Mouse (Mus musculus) MEL (cell line): ENCODE results near the gene Pidd1. TPM values are rescaled to one million over a fixed set of nuclear protein-coding genes. Genes with fewer than 3 reads are reported as not detected.

ENCODE experiments used
- DNase-seq: peaks from one replicate; pipeline ENCODE4 v3.0.0; 2011; ENCODE audit warnings: low read depth, low spot score
- H3K27ac ChIP-seq: 2 replicates; pipeline ENCODE4 v1.5.1; 2012; ENCODE audit warnings: low read depth, mild to moderate bottlenecking, control low read depth, low read length, moderate library complexity; ENCODE audit not compliant: control insufficient read depth
- H3K27me3 ChIP-seq, 2 experiments: fragments of 150-350 bp in 1 of 2; sonication (generic) in 1 of 2; 2 replicates each; pipeline ENCODE4 v1.6.1; 2012; ENCODE audit warnings: low read length in 2 of 2, mild to moderate bottlenecking in 2 of 2, improper control_type of control experiment in 1 of 2, moderate library complexity in 1 of 2; ENCODE audit not compliant: insufficient read depth in 2 of 2, control insufficient read depth in 1 of 2
- H3K36me3 ChIP-seq, 2 experiments: 2 replicates each; pipeline ENCODE4 v1.6.1; 2012 to 2014; ENCODE audit warnings: low read length in 2 of 2, improper control_type of control experiment in 1 of 2, inconsistent platforms in 1 of 2, mild to moderate bottlenecking in 1 of 2; ENCODE audit not compliant: insufficient read depth in 2 of 2, control insufficient read depth in 1 of 2
- H3K4me1 ChIP-seq, 2 experiments: fragments of 150-350 bp in 1 of 2; sonication (generic) in 1 of 2; 2 replicates each; pipeline ENCODE4 v1.6.1; 2012; ENCODE audit warnings: low read length in 2 of 2, improper control_type of control experiment in 1 of 2, mild to moderate bottlenecking in 1 of 2; ENCODE audit not compliant: insufficient read depth in 2 of 2, control insufficient read depth in 1 of 2
- H3K4me3 ChIP-seq, 2 experiments: fragments of 150-350 bp in 1 of 2; sonication (generic) in 1 of 2; 2 replicates each; pipeline ENCODE4 v1.5.1; 2012; ENCODE audit warnings: low read depth in 2 of 2, low read length in 2 of 2, mild to moderate bottlenecking in 2 of 2, moderate library complexity in 2 of 2, control low read depth in 1 of 2, improper control_type of control experiment in 1 of 2; ENCODE audit not compliant: control insufficient read depth in 1 of 2, insufficient read depth in 1 of 2
- H3K79me2 ChIP-seq: 2 replicates; pipeline ENCODE4 v1.6.1; 2012; ENCODE audit warnings: mild to moderate bottlenecking, low read length, moderate library complexity; ENCODE audit not compliant: control insufficient read depth, poor library complexity, insufficient read depth
- H3K9ac ChIP-seq: 2 replicates; pipeline ENCODE4 v1.6.1; 2012; ENCODE audit warnings: low read depth, mild to moderate bottlenecking, control low read depth, low read length, moderate library complexity; ENCODE audit not compliant: control insufficient read depth, poor library complexity, severe bottlenecking
- H3K9me3 ChIP-seq: fragments of 150-350 bp; sonication (generic); replicated peaks from 2 replicates; pipeline ENCODE4 v1.6.1; 2012; ENCODE audit warnings: mild to moderate bottlenecking, low read length, improper control_type of control experiment, moderate library complexity; ENCODE audit not compliant: insufficient read depth
- BHLHE40 ChIP-seq: IDR thresholded peaks from 2 replicates; pipeline ENCODE4 v1.6.1; 2012; ENCODE audit warnings: low read depth, mild to moderate bottlenecking, inconsistent platforms, low read length, improper control_type of control experiment, borderline replicate concordance
- CHD1 ChIP-seq: IDR thresholded peaks from 2 replicates; pipeline ENCODE4 v1.6.1; 2012; ENCODE audit warnings: low read depth, mild to moderate bottlenecking, inconsistent platforms, low read length, improper control_type of control experiment
- CHD2 ChIP-seq: IDR thresholded peaks from 2 replicates; pipeline ENCODE4 v1.6.1; 2011; ENCODE audit warnings: low read length, improper control_type of control experiment
- CTCF ChIP-seq, 3 experiments: IDR thresholded peaks in 2 of 3; conservative IDR thresholded peaks in 1 of 3; 2 replicates each; pipeline ENCODE4 v1.5.1; 2011 to 2012; ENCODE audit warnings: low read length in 3 of 3, low read depth in 2 of 3, mild to moderate bottlenecking in 2 of 3, improper control_type of control experiment in 1 of 3, inconsistent platforms in 1 of 3, mixed read lengths in 1 of 3, moderate library complexity in 1 of 3; ENCODE audit not compliant: control insufficient read depth in 1 of 3, insufficient read depth in 1 of 3, poor library complexity in 1 of 3, severe bottlenecking in 1 of 3
- E2F4 ChIP-seq: IDR thresholded peaks from 2 replicates; pipeline ENCODE4 v1.6.1; 2011; ENCODE audit warnings: low read depth, low read length, improper control_type of control experiment, borderline replicate concordance
- ELF1 ChIP-seq: IDR thresholded peaks from 2 replicates; pipeline ENCODE4 v1.6.1; 2014; ENCODE audit warnings: low read depth, mild to moderate bottlenecking, inconsistent platforms, low read length, improper control_type of control experiment, moderate library complexity
- EP300 ChIP-seq, 2 experiments: IDR thresholded peaks; 2 replicates each; pipeline ENCODE4 v1.6.1; 2011; ENCODE audit warnings: improper control_type of control experiment in 2 of 2, low read length in 2 of 2, low read depth in 1 of 2, mild to moderate bottlenecking in 1 of 2
- GABPA ChIP-seq: IDR thresholded peaks from 2 replicates; pipeline ENCODE4 v1.6.1; 2012; ENCODE audit warnings: low read depth, mild to moderate bottlenecking, inconsistent platforms, low read length, improper control_type of control experiment, moderate library complexity
- HCFC1 ChIP-seq: IDR thresholded peaks from 2 replicates; pipeline ENCODE4 v1.6.1; 2012; ENCODE audit warnings: low read depth, mild to moderate bottlenecking, inconsistent platforms, low read length, improper control_type of control experiment, moderate library complexity
- JUND ChIP-seq: IDR thresholded peaks from 2 replicates; pipeline ENCODE4 v1.6.1; 2011; ENCODE audit warnings: low read depth, mild to moderate bottlenecking, improper control_type of control experiment, low read length
- KAT2A ChIP-seq: conservative IDR thresholded peaks from 2 replicates; pipeline ENCODE4 v1.6.1; 2012; ENCODE audit warnings: low read depth, low read length, improper control_type of control experiment, inconsistent platforms
- MAX ChIP-seq: IDR thresholded peaks from 2 replicates; pipeline ENCODE4 v1.6.1; 2011; ENCODE audit warnings: low read length, improper control_type of control experiment
- MAZ ChIP-seq: IDR thresholded peaks from 2 replicates; pipeline ENCODE4 v1.6.1; 2012; ENCODE audit warnings: low read depth, mild to moderate bottlenecking, inconsistent platforms, low read length, improper control_type of control experiment
- MEF2A ChIP-seq: IDR thresholded peaks from 2 replicates; pipeline ENCODE4 v1.6.1; 2014; ENCODE audit warnings: low read depth, mild to moderate bottlenecking, inconsistent platforms, low read length, improper control_type of control experiment; ENCODE audit not compliant: poor library complexity, insufficient replicate concordance, severe bottlenecking; ENCODE audit errors: extremely low read depth
- MXI1 ChIP-seq: IDR thresholded peaks from 2 replicates; pipeline ENCODE4 v1.6.1; 2011; ENCODE audit warnings: mild to moderate bottlenecking, low read depth, low read length, improper control_type of control experiment
- MYB ChIP-seq: IDR thresholded peaks from 2 replicates; pipeline ENCODE4 v1.6.1; 2011; ENCODE audit warnings: mild to moderate bottlenecking, low read depth, low read length, improper control_type of control experiment
- MYC ChIP-seq: IDR thresholded peaks from 2 replicates; pipeline ENCODE4 v1.6.1; 2011; ENCODE audit warnings: low read depth, mild to moderate bottlenecking, low read length, improper control_type of control experiment, moderate library complexity
- NELFE ChIP-seq: IDR thresholded peaks from 2 replicates; pipeline ENCODE4 v1.6.1; 2011; ENCODE audit warnings: low read depth, low read length, improper control_type of control experiment
- NRF1 ChIP-seq: IDR thresholded peaks from 2 replicates; pipeline ENCODE4 v1.6.1; 2014; ENCODE audit warnings: low read depth, mild to moderate bottlenecking, inconsistent platforms, low read length, improper control_type of control experiment, moderate library complexity; ENCODE audit not compliant: poor library complexity, insufficient read depth, severe bottlenecking
- POLR2A ChIP-seq, 2 experiments: IDR thresholded peaks; 2 replicates each; pipeline ENCODE4 v1.6.1; 2011 to 2012; ENCODE audit warnings: low read length in 2 of 2, mild to moderate bottlenecking in 2 of 2, control low read depth in 1 of 2, improper control_type of control experiment in 1 of 2, low read depth in 1 of 2, moderate library complexity in 1 of 2; ENCODE audit not compliant: control insufficient read depth in 1 of 2, insufficient read depth in 1 of 2, poor library complexity in 1 of 2
- POLR2AphosphoS2 ChIP-seq: IDR thresholded peaks from 2 replicates; pipeline ENCODE4 v1.6.1; 2011; ENCODE audit warnings: low read length, improper control_type of control experiment
- POLR2AphosphoS5 ChIP-seq: IDR thresholded peaks from 2 replicates; pipeline ENCODE4 v1.6.1; 2012; ENCODE audit warnings: low read depth, borderline replicate concordance, mild to moderate bottlenecking, inconsistent platforms, low read length, moderate library complexity, mixed read lengths
- RAD21 ChIP-seq: IDR thresholded peaks from 2 replicates; pipeline ENCODE4 v1.6.1; 2011; ENCODE audit warnings: mild to moderate bottlenecking, low read depth, low read length, improper control_type of control experiment
- RCOR1 ChIP-seq: IDR thresholded peaks from 2 replicates; pipeline ENCODE4 v1.6.1; 2012; ENCODE audit warnings: low read depth, mild to moderate bottlenecking, inconsistent platforms, low read length, improper control_type of control experiment
- SIN3A ChIP-seq: IDR thresholded peaks from 2 replicates; pipeline ENCODE4 v1.6.1; 2012; ENCODE audit warnings: low read length, improper control_type of control experiment, inconsistent platforms
- TBP ChIP-seq: IDR thresholded peaks from 2 replicates; pipeline ENCODE4 v1.8.0; 2011; ENCODE audit warnings: low read depth, low read length, improper control_type of control experiment
- TCF12 ChIP-seq: IDR thresholded peaks from 2 replicates; pipeline ENCODE4 v1.6.1; 2014; ENCODE audit warnings: low read depth, mild to moderate bottlenecking, inconsistent platforms, low read length, improper control_type of control experiment, moderate library complexity
- UBTF ChIP-seq: IDR thresholded peaks from 2 replicates; pipeline ENCODE4 v1.6.1; 2012; ENCODE audit warnings: low read depth, mild to moderate bottlenecking, inconsistent platforms, low read length, improper control_type of control experiment, moderate library complexity, borderline replicate concordance; ENCODE audit not compliant: insufficient read depth
- USF1 ChIP-seq: IDR thresholded peaks from 2 replicates; pipeline ENCODE4 v1.6.1; 2014; ENCODE audit warnings: low read depth, mild to moderate bottlenecking, inconsistent platforms, low read length, improper control_type of control experiment, moderate library complexity
- USF2 ChIP-seq, 2 experiments: IDR thresholded peaks; 2 replicates each; pipeline ENCODE4 v1.6.1; 2011 to 2012; ENCODE audit warnings: improper control_type of control experiment in 2 of 2, low read length in 2 of 2, borderline replicate concordance in 1 of 2, inconsistent platforms in 1 of 2, low read depth in 1 of 2, mild to moderate bottlenecking in 1 of 2; ENCODE audit not compliant: insufficient read depth in 1 of 2
- ZC3H11A ChIP-seq: IDR thresholded peaks from 2 replicates; pipeline ENCODE4 v1.6.1; 2012; ENCODE audit warnings: low read depth, mild to moderate bottlenecking, inconsistent platforms, low read length, improper control_type of control experiment
- ZKSCAN1 ChIP-seq: IDR thresholded peaks from 2 replicates; pipeline ENCODE4 v1.6.1; 2012; ENCODE audit warnings: low read depth, mild to moderate bottlenecking, inconsistent platforms, low read length, improper control_type of control experiment, moderate library complexity
- ZMIZ1 ChIP-seq: IDR thresholded peaks from 2 replicates; pipeline ENCODE4 v1.6.1; 2012; ENCODE audit warnings: low read depth, mild to moderate bottlenecking, inconsistent platforms, low read length, improper control_type of control experiment, moderate library complexity
- ZNF384 ChIP-seq: IDR thresholded peaks from 2 replicates; pipeline ENCODE4 v1.6.1; 2012; ENCODE audit warnings: low read depth, mild to moderate bottlenecking, inconsistent platforms, low read length, improper control_type of control experiment
- polyA plus RNA-seq, 2 experiments: library from polyadenylated mRNA; stranded (reverse) in 1 of 2; unstranded in 1 of 2; fragments of >175 nt in 1 of 2; fragments of >200 nt in 1 of 2; gene quantifications; 2 replicates each; pipeline versions ENCODE4 v1.2.1 to v1.2.4; 2012; ENCODE audit warnings: low replicate concordance in 2 of 2, low read depth in 1 of 2; ENCODE audit not compliant: insufficient read length in 2 of 2, insufficient read depth in 1 of 2, missing spikeins in 1 of 2
- total RNA-seq: library from RNA; depleted of rRNA; stranded (reverse); fragments of 300-350 nt; gene quantifications from 2 replicates; pipeline ENCODE4 v1.2.3, GENCODE M21; 2012

Pidd1 gene
- total and polyA plus RNA-seq, 3 experiments: 6.4 to 27.2 TPM; not detected in 1

DNA sequence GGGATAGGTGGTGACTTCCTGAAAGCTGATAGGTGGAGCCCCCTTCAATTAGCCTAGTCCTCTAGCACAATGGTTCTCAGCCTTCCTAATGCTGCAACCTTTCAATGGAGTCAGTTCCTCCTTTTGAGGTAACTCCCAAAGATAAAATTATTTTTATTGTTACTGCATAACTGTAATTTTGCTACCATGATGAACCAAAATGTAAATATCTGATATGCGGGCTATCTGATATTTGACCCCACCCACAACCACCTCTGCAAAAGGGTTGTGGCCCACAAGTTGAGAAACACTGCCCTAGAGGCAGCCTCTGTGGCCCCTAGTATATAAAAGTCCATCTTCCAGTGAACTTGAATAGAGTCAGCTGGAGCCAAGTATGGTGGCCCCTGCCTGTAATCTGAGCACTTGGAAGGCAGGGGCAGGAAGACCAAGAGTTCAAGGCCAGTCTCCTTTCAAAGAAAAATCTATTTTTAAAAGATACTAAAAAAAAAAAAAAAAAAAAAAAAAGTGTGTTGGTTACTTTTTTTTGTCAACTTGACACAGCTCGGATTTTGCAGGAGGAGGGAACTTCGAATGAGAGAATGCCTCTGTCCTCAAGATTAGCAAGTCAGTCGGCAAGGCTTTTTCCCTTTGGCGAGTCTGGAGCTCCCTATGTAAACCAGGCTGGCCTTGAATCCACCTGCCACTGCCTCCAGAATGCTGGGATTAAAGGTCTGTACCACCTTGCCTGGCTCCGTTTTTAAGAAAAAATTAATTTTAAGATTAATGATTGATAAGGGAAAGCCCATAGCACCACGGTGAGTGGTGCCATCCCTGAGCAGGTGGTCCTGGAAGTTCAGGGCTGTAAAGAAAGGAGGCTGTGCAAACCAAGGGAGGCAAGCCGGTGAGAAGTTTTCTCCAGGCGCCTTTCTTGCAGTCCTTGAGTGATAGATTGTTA is 53.2 kb downstream of the Pidd1 start:
- Histone ChIP-seq H3K79me2 (peaks cover 20% of the 10 kb centered on the region), H3K4me3 (peak overlapping the region; percentile 41 to 51), H3K9ac (peak overlapping the region; percentile 70), H3K27me3 (no peaks in the 10 kb centered on the region), H3K27ac (peak overlapping the region; percentile 94), H3K9me3 (no peaks in the 10 kb centered on the region), H3K4me1 (peaks cover 15 to 39% of the 10 kb centered on the region in 2 experiments), H3K36me3 (peaks cover 3 to 51% of the 10 kb centered on the region in 2 experiments; a peak in 3 of 4 replicates)
- peak; percentile 55 for DNase-seq
- TF ChIP-seq HCFC1: no peak
- no peak for TF ChIP-seq E2F4
- peak; percentile 35 for TF ChIP-seq TBP
- no peak; the same call in none of the 2 replicates for TF ChIP-seq SIN3A
- 0 out of 2 replicates have a peak, but pooled peaks have one; percentile 10 for TF ChIP-seq MAZ
- TF ChIP-seq RAD21: no peak
- TF ChIP-seq POLR2A (IDR thresholded peaks at IDR 0.05; ENCODE audit: control insufficient read depth in 1 of 2, insufficient read depth in 1 of 2, low read depth in 1 of 2, low read length in 2 of 2, poor library complexity in 1 of 2): peak; percentile 19 to 46; a peak in 2 of 4 replicates
- TF ChIP-seq GABPA: no peak
- TF ChIP-seq POLR2AphosphoS5: no peak
- no peak for TF ChIP-seq JUND
- peak; percentile 51 for TF ChIP-seq CHD1
- TF ChIP-seq NRF1: no peak
- TF ChIP-seq MXI1: peak; percentile 2; the same call in 1 of the 2 replicates
- TF ChIP-seq CTCF (IDR thresholded peaks at IDR 0.05 in 2 of 3, conservative IDR thresholded peaks at IDR 0.05 in 1 of 3; ENCODE audit: control insufficient read depth in 1 of 3, insufficient read depth in 1 of 3, low read depth in 2 of 3, low read length in 3 of 3, poor library complexity in 1 of 3, severe bottlenecking in 1 of 3): no peak
- TF ChIP-seq EP300 (IDR thresholded peaks at IDR 0.05; ENCODE audit: low read depth in 1 of 2, low read length in 2 of 2): peak; percentile 25 to 72; a peak in 3 of 4 replicates
- no peak for TF ChIP-seq POLR2AphosphoS2
- no peak for TF ChIP-seq USF1
- TF ChIP-seq NELFE: peak; percentile 25; the same call in 1 of the 2 replicates
- no peak for TF ChIP-seq MYC
- no peak for TF ChIP-seq ZKSCAN1
- no peak; the same call in 1 of the 2 replicates for TF ChIP-seq ELF1
- TF ChIP-seq KAT2A: no peak
- no peak for TF ChIP-seq USF2 (IDR thresholded peaks at IDR 0.05; ENCODE audit: borderline replicate concordance in 1 of 2, insufficient read depth in 1 of 2, low read depth in 1 of 2, low read length in 2 of 2)
- no peak for TF ChIP-seq MEF2A
- no peak; the same call in 1 of the 2 replicates for TF ChIP-seq MAX
- TF ChIP-seq MYB: peak; percentile 60; the same call in 1 of the 2 replicates
- TF ChIP-seq RCOR1: 0 out of 2 replicates have a peak, but pooled peaks have one; percentile 40
- TF ChIP-seq TCF12: 0 out of 2 replicates have a peak, but pooled peaks have one; percentile 2
- no peak for TF ChIP-seq UBTF
- TF ChIP-seq BHLHE40: no peak; the same call in 1 of the 2 replicates
- TF ChIP-seq ZC3H11A: no peak
- no peak for TF ChIP-seq CHD2
- peak; percentile 65 for TF ChIP-seq ZMIZ1
- peak; percentile 86 for TF ChIP-seq ZNF384
